Mouse (Mus musculus): Measurements from ENCODE around the gene Wasl. TPM values are rescaled to one million over a fixed set of nuclear protein-coding genes. Genes with fewer than 3 reads are reported as not detected.

Gene Wasl
- polyA plus RNA-seq, 1 experiment = 62.3 TPM

GRCm38 (mm10) chr6:24613918-24614317, 50.9 kb downstream of the Wasl start:
- Histone ChIP-seq H3K27ac (ENCODE audit: insufficient read depth, low read length) (no peak overlapping the region), H3K36me3 (ENCODE audit: control insufficient read depth, insufficient read depth, low read length, poor library complexity, severe bottlenecking) (peaks cover 13% of the 10 kb centered on the region), H3K9me3 (replicated peaks; ENCODE audit: control insufficient read depth, insufficient read depth, low read length, poor library complexity, severe bottlenecking) (no peaks in the 10 kb centered on the region), H3K4me3 (ENCODE audit: low read depth, low read length) (no peak overlapping the region), H3K27me3 (ENCODE audit: control insufficient read depth, insufficient read depth, low read length, poor library complexity, severe bottlenecking) (no peaks in the 10 kb centered on the region), H3K9ac (ENCODE audit: low read depth, poor library complexity, severe bottlenecking) (no peak overlapping the region), H3K4me1 (ENCODE audit: control insufficient read depth, insufficient read depth, low read length) (no peaks in the 10 kb centered on the region)
- no peak for TF ChIP-seq CTCF (IDR thresholded peaks at IDR 0.05; ENCODE audit: low read depth, low read length)
- TF ChIP-seq EP300 (IDR thresholded peaks at IDR 0.05; ENCODE audit: insufficient read depth, low read depth, low read length) = no peak
- no peak for TF ChIP-seq POLR2A (IDR thresholded peaks at IDR 0.05; ENCODE audit: insufficient read depth, low read length)

- TF ChIP-seq CTCF (IDR thresholded peaks at IDR 0.05; ENCODE audit: low read depth, low read length) (no peak), POLR2A (IDR thresholded peaks at IDR 0.05; ENCODE audit: insufficient read depth, low read length) (no peak), EP300 (IDR thresholded peaks at IDR 0.05; ENCODE audit: insufficient read depth, low read depth, low read length) (no peak)
- H3K4me1 ChIP-seq (ENCODE audit: control insufficient read depth, insufficient read depth, low read length) = no peaks in the 10 kb centered on the region
- no peak overlapping the region for H3K9ac ChIP-seq (ENCODE audit: low read depth, poor library complexity, severe bottlenecking)
- H3K9me3 ChIP-seq (replicated peaks; ENCODE audit: control insufficient read depth, insufficient read depth, low read length, poor library complexity, severe bottlenecking) = no peaks in the 10 kb centered on the region
- H3K27ac ChIP-seq (ENCODE audit: insufficient read depth, low read length) = no peak overlapping the region
- peaks cover 13% of the 10 kb centered on the region for H3K36me3 ChIP-seq (ENCODE audit: control insufficient read depth, insufficient read depth, low read length, poor library complexity, severe bottlenecking)
- H3K4me3 ChIP-seq (ENCODE audit: low read depth, low read length) = no peak overlapping the region
- H3K27me3 ChIP-seq (ENCODE audit: control insufficient read depth, insufficient read depth, low read length, poor library complexity, severe bottlenecking) = no peaks in the 10 kb centered on the region
Measured at GRCm38 (mm10) chr6:24613346-24613745, 51.5 kb downstream of the Wasl start.

- H3K27ac ChIP-seq (ENCODE audit: insufficient read depth, low read length) = no peak overlapping the region
- TF ChIP-seq EP300 (IDR thresholded peaks at IDR 0.05; ENCODE audit: insufficient read depth, low read depth, low read length) (no peak), POLR2A (IDR thresholded peaks at IDR 0.05; ENCODE audit: insufficient read depth, low read length) (no peak), CTCF (IDR thresholded peaks at IDR 0.05; ENCODE audit: low read depth, low read length) (no peak)
- no peak overlapping the region for H3K4me3 ChIP-seq (ENCODE audit: low read depth, low read length)
- no peaks in the 10 kb centered on the region for H3K27me3 ChIP-seq (ENCODE audit: control insufficient read depth, insufficient read depth, low read length, poor library complexity, severe bottlenecking)
- H3K36me3 ChIP-seq (ENCODE audit: control insufficient read depth, insufficient read depth, low read length, poor library complexity, severe bottlenecking) = peaks cover 9% of the 10 kb centered on the region
- H3K9me3 ChIP-seq (replicated peaks; ENCODE audit: control insufficient read depth, insufficient read depth, low read length, poor library complexity, severe bottlenecking) = peaks cover 3% of the 10 kb centered on the region; the same call in 1 of the 2 replicates
- no peak overlapping the region for H3K9ac ChIP-seq (ENCODE audit: low read depth, poor library complexity, severe bottlenecking)
- no peaks in the 10 kb centered on the region for H3K4me1 ChIP-seq (ENCODE audit: control insufficient read depth, insufficient read depth, low read length)
Measured at GRCm38 (mm10) chr6:24612074-24612755, 52.6 kb downstream of the Wasl start.

DNA sequence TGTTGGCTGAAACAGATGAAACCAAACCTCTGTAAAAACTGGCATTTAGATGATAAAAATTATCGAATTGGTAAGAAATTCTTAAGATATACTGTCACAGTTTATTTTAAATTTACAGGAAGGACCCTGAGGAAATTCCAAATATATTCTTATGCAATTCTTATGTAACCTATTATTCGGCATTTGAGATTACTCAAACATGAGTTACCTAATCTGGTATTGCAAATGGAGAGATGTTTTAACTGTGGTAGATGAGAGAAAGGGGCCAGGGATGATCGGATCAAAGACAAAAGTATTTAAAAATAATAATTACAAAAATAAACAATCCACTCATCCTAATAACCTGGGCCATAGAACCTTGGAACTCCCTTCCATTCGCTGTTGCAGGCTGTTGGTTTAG, 54.5 kb downstream of the Wasl start:
- Histone ChIP-seq H3K36me3 (ENCODE audit: control insufficient read depth, insufficient read depth, low read length, poor library complexity, severe bottlenecking) (peaks cover 5% of the 10 kb centered on the region; the same call in 1 of the 2 replicates), H3K4me3 (ENCODE audit: low read depth, low read length) (no peak overlapping the region), H3K27ac (ENCODE audit: insufficient read depth, low read length) (no peak overlapping the region), H3K9me3 (replicated peaks; ENCODE audit: control insufficient read depth, insufficient read depth, low read length, poor library complexity, severe bottlenecking) (peaks cover 18% of the 10 kb centered on the region; the same call in 1 of the 2 replicates), H3K4me1 (ENCODE audit: control insufficient read depth, insufficient read depth, low read length) (no peaks in the 10 kb centered on the region), H3K27me3 (ENCODE audit: control insufficient read depth, insufficient read depth, low read length, poor library complexity, severe bottlenecking) (no peaks in the 10 kb centered on the region), H3K9ac (ENCODE audit: low read depth, poor library complexity, severe bottlenecking) (no peak overlapping the region)
- no peak for TF ChIP-seq EP300 (IDR thresholded peaks at IDR 0.05; ENCODE audit: insufficient read depth, low read depth, low read length)
- no peak for TF ChIP-seq POLR2A (IDR thresholded peaks at IDR 0.05; ENCODE audit: insufficient read depth, low read length)
- TF ChIP-seq CTCF (IDR thresholded peaks at IDR 0.05; ENCODE audit: low read depth, low read length) = no peak

DNA sequence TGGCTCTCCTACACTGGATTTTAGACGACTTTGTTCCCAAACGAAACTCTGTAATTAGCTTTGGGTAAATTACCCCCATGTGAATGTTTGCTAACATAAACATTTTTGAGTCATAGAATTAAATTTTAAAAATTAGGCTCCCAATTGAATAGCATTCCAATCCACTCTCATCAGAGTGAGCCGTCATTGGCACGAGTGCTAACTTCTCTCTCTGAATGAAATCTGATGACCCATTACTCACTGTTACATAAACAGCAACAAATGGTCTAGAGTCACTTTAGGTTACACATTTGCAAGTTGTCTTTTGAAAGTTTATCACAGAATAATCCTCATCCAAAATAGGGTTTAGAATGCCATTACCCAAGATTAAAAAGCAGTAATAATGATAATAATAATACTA, 55.3 kb downstream of the Wasl start:
- TF ChIP-seq CTCF (IDR thresholded peaks at IDR 0.05; ENCODE audit: low read depth, low read length) = no peak
- no peak for TF ChIP-seq EP300 (IDR thresholded peaks at IDR 0.05; ENCODE audit: insufficient read depth, low read depth, low read length)
- no peak for TF ChIP-seq POLR2A (IDR thresholded peaks at IDR 0.05; ENCODE audit: insufficient read depth, low read length)
- peaks cover 18% of the 10 kb centered on the region; the same call in 1 of the 2 replicates for H3K9me3 ChIP-seq (replicated peaks; ENCODE audit: control insufficient read depth, insufficient read depth, low read length, poor library complexity, severe bottlenecking)
- H3K36me3 ChIP-seq (ENCODE audit: control insufficient read depth, insufficient read depth, low read length, poor library complexity, severe bottlenecking) = peaks cover 5% of the 10 kb centered on the region; the same call in 1 of the 2 replicates

GRCm38 (mm10) chr6:24608682-24609081, 56.1 kb downstream of the Wasl start:
- Histone ChIP-seq H3K27ac (ENCODE audit: insufficient read depth, low read length) (no peak overlapping the region), H3K9ac (ENCODE audit: low read depth, poor library complexity, severe bottlenecking) (no peak overlapping the region)

More for the DNA sequence above, 55.3 kb downstream of the Wasl start:
- Histone ChIP-seq H3K4me3 (ENCODE audit: low read depth, low read length) (no peak overlapping the region), H3K27ac (ENCODE audit: insufficient read depth, low read length) (no peak overlapping the region), H3K27me3 (ENCODE audit: control insufficient read depth, insufficient read depth, low read length, poor library complexity, severe bottlenecking) (no peaks in the 10 kb centered on the region), H3K4me1 (ENCODE audit: control insufficient read depth, insufficient read depth, low read length) (no peaks in the 10 kb centered on the region), H3K9ac (ENCODE audit: low read depth, poor library complexity, severe bottlenecking) (no peak overlapping the region)

More at GRCm38 (mm10) chr6:24608682-24609081, 56.1 kb downstream of the Wasl start:
- H3K36me3 ChIP-seq (ENCODE audit: control insufficient read depth, insufficient read depth, low read length, poor library complexity, severe bottlenecking) = peaks cover 2% of the 10 kb centered on the region; the same call in 1 of the 2 replicates
- H3K4me1 ChIP-seq (ENCODE audit: control insufficient read depth, insufficient read depth, low read length) = no peaks in the 10 kb centered on the region
- H3K4me3 ChIP-seq (ENCODE audit: low read depth, low read length) = no peak overlapping the region
- TF ChIP-seq CTCF (IDR thresholded peaks at IDR 0.05; ENCODE audit: low read depth, low read length) (no peak), POLR2A (IDR thresholded peaks at IDR 0.05; ENCODE audit: insufficient read depth, low read length) (no peak), EP300 (IDR thresholded peaks at IDR 0.05; ENCODE audit: insufficient read depth, low read depth, low read length) (no peak)
- H3K9me3 ChIP-seq (replicated peaks; ENCODE audit: control insufficient read depth, insufficient read depth, low read length, poor library complexity, severe bottlenecking) = peaks cover 18% of the 10 kb centered on the region; the same call in 1 of the 2 replicates
- H3K27me3 ChIP-seq (ENCODE audit: control insufficient read depth, insufficient read depth, low read length, poor library complexity, severe bottlenecking) = no peaks in the 10 kb centered on the region
